Mouse (Mus musculus) heart, embryonic 12.5 days (tissue): Measurements from ENCODE around the gene Mllt1. TPM values are rescaled to one million over a fixed set of nuclear protein-coding genes. Genes with fewer than 3 reads are reported as not detected.
"Not testable (repeated sequence)": the region's sequence is repeated elsewhere in the genome, so short reads cannot be mapped to it uniquely, and the experiment has no call there.

Experiments used
- ATAC-seq: fragments of 200-750 bp; cut with Nextera tagmentation; 2 replicates; pipeline ENCODE4 v1.8.0; 2017; ENCODE audit warnings: moderate TSS enrichment, moderate library complexity; ENCODE audit not compliant: insufficient number of reproducible peaks, low FRiP score
- H3K27ac ChIP-seq: fragments of 300-500 bp; sonication (generic); 2 replicates; pipeline ENCODE4 v1.5.1; 2016; ENCODE audit warnings: mild to moderate bottlenecking, moderate library complexity; ENCODE audit not compliant: poor library complexity, severe bottlenecking
- H3K27me3 ChIP-seq: fragments of 300-500 bp; sonication (generic); replicated peaks from 2 replicates; pipeline ENCODE4 v1.6.1; 2016; ENCODE audit warnings: mild to moderate bottlenecking, moderate library complexity
- H3K36me3 ChIP-seq: fragments of 300-500 bp; sonication (generic); 2 replicates; pipeline ENCODE4 v1.6.1; 2016; ENCODE audit warnings: mild to moderate bottlenecking, moderate library complexity
- H3K4me1 ChIP-seq: fragments of 300-500 bp; sonication (generic); replicated peaks from 2 replicates; pipeline ENCODE4 v1.6.1; 2016; ENCODE audit warnings: mild to moderate bottlenecking
- H3K4me2 ChIP-seq: fragments of 300-500 bp; sonication (generic); 2 replicates; pipeline ENCODE4 v1.6.1; 2016; ENCODE audit warnings: mild to moderate bottlenecking, moderate library complexity
- H3K4me3 ChIP-seq: fragments of 300-500 bp; sonication (generic); 2 replicates; pipeline ENCODE4 v1.5.1; 2016; ENCODE audit warnings: mild to moderate bottlenecking
- H3K9ac ChIP-seq: fragments of 300-500 bp; sonication (generic); 2 replicates; pipeline ENCODE4 v1.6.1; 2016; ENCODE audit warnings: mild to moderate bottlenecking, moderate library complexity
- H3K9me3 ChIP-seq: fragments of 300-500 bp; sonication (generic); replicated peaks from 2 replicates; pipeline ENCODE4 v1.6.1; 2016; ENCODE audit warnings: mild to moderate bottlenecking, moderate library complexity
- whole genome bisulfite sequencing: fragments of 180-500 bp; shearing (Covaris S2); methylation state at CpG from one replicate; pipeline ENCODE4 v1.1.7; 2016; 5-methylcytosine and 5-hydroxymethylcytosine counted together
- polyA plus RNA-seq: library from polyadenylated mRNA; unstranded; fragments of >200 nt; fragmentation: Nextera tagmentation; extraction: Ambion mirVana; gene quantifications from 2 replicates; pipeline ENCODE4 v1.2.1, GENCODE M21; 2016

The Mllt1 gene
- polyA plus RNA-seq, 1 experiment from 2014 or later: 45.3 TPM

DNA sequence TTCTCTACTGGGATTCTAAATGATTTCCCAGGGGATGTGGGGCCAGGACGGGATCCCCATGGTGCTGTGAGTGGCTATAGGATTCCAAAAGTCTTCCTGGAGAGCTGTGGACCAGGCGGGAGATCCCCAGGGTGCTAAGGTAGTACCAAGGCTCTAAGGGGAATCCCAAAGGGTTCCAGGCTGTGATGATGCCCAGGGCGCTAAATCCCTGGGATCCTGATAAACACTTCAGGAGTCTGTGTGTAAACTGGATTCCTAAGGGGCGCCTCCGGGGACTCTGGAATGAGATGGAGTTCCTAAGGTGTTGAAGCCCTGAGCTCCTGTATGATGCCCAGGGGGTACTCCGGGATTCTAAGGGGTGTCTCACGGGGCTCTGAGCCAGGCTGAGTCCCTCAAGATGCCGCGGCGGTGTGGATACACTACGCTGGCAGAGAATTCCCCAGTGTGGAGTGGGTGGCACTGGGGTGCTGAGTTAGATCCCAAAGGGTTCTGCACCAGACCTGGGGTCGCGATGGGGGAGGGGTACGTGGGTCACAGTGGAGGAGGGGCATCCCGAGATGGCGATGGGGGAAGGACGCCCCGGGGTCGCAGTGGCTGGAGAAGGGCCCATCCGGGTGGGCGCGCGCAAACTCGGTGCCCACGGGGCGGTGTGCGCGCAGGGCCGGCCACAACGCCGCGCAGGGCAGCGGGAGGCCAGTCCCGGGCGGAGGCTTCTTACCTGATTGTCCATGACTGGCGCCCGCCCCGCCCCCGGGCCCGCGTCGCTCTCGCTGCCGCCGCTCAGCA, 477 bp downstream of the Mllt1 start:
- H3K4me3 ChIP-seq: peak overlapping the region; percentile 96
- peak overlapping the region; percentile 99 for H3K9ac ChIP-seq
- ATAC-seq: peak; percentile 73
- H3K27ac ChIP-seq: peak overlapping the region; percentile 65
- no peaks in the 10 kb centered on the region for H3K36me3 ChIP-seq
- peaks cover 5% of the 10 kb centered on the region; the same call in 1 of the 2 replicates for H3K27me3 ChIP-seq
- H3K4me1 ChIP-seq: peaks cover 35% of the 10 kb centered on the region
- H3K4me2 ChIP-seq: peak overlapping the region; percentile 92
- WGBS: 2% methylated on average over 39 of the region's 45 CpGs
- peaks cover 5% of the 10 kb centered on the region; the same call in 1 of the 2 replicates for H3K9me3 ChIP-seq

DNA sequence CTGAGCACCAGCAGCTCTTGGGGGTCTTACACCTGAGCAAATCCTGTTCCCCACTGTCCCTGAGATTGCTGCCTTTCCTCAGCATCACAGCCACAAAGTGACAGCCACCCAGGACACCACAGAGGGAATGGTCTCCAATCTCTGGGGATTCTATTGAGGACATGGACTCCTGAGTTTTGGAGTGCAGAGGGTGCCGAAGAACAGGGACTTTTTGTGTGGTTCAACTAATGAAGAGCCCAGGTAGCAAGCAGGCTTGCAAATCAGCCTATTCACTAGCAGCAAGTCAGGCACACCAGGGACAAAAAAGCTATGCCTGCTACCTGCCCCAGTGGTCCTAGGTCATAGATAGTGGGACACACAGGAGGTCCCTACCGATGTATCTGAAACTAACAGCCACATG, 1.8 kb downstream of the Mllt1 start:
- no peak overlapping the region for H3K4me3 ChIP-seq
- H3K27ac ChIP-seq: no peak overlapping the region
- H3K36me3 ChIP-seq: no peaks in the 10 kb centered on the region
- H3K9ac ChIP-seq: 0 out of 2 replicates have a peak overlapping the region, but pooled peaks have one; percentile 58
- 0 out of 2 replicates have a peak overlapping the region, but pooled peaks have one; percentile 92 for H3K4me2 ChIP-seq
- H3K4me1 ChIP-seq: peaks cover 49% of the 10 kb centered on the region
- H3K9me3 ChIP-seq: peaks cover 5% of the 10 kb centered on the region; the same call in 1 of the 2 replicates
- H3K27me3 ChIP-seq: peaks cover 5% of the 10 kb centered on the region; the same call in 1 of the 2 replicates
- 88% methylated on average over 2 of the region's 2 CpGs for WGBS
- ATAC-seq: no peak

GRCm38 (mm10) chr17:56930026-56930425, 5.2 kb downstream of the Mllt1 start:
- H3K4me3 ChIP-seq: no peak overlapping the region
- H3K27ac ChIP-seq: no peak overlapping the region
- 77% methylated on average over 8 of the region's 8 CpGs for WGBS
- H3K9me3 ChIP-seq: no peaks in the 10 kb centered on the region
- no peak overlapping the region for H3K4me2 ChIP-seq
- no peaks in the 10 kb centered on the region for H3K27me3 ChIP-seq
- H3K4me1 ChIP-seq: peaks cover 53% of the 10 kb centered on the region
- H3K9ac ChIP-seq: no peak overlapping the region
- ATAC-seq: no peak
- H3K36me3 ChIP-seq: peaks cover 14% of the 10 kb centered on the region

GRCm38 (mm10) chr17:56929530-56929929, 5.7 kb downstream of the Mllt1 start:
- no peak overlapping the region for H3K4me2 ChIP-seq
- WGBS: 58% methylated on average over 1 of the region's 1 CpGs
- no peak for ATAC-seq
- H3K27me3 ChIP-seq: no peaks in the 10 kb centered on the region
- no peak overlapping the region for H3K4me3 ChIP-seq
- peaks cover 50% of the 10 kb centered on the region for H3K4me1 ChIP-seq
- H3K36me3 ChIP-seq: peaks cover 19% of the 10 kb centered on the region
- H3K27ac ChIP-seq: peak overlapping the region; percentile 31; the same call in 1 of the 2 replicates
- no peak overlapping the region for H3K9ac ChIP-seq
- no peaks in the 10 kb centered on the region for H3K9me3 ChIP-seq

GRCm38 (mm10) chr17:56929101-56929500, 6.1 kb downstream of the Mllt1 start:
- Histone ChIP-seq H3K27ac (peak overlapping the region; percentile 25; the same call in 1 of the 2 replicates), H3K4me1 (peaks cover 46% of the 10 kb centered on the region), H3K27me3 (no peaks in the 10 kb centered on the region), H3K9ac (no peak overlapping the region), H3K36me3 (peaks cover 23% of the 10 kb centered on the region), H3K9me3 (no peaks in the 10 kb centered on the region), H3K4me2 (no peak overlapping the region), H3K4me3 (no peak overlapping the region)
- no peak for ATAC-seq

GRCm38 (mm10) chr17:56925998-56926397, 9.2 kb downstream of the Mllt1 start:
- no peak for ATAC-seq
- H3K36me3 ChIP-seq: peaks cover 45% of the 10 kb centered on the region
- H3K27me3 ChIP-seq: no peaks in the 10 kb centered on the region
- 91% methylated on average over 2 of the region's 2 CpGs for WGBS
- H3K9ac ChIP-seq: no peak overlapping the region
- H3K4me3 ChIP-seq: no peak overlapping the region
- H3K4me1 ChIP-seq: peaks cover 28% of the 10 kb centered on the region
- H3K4me2 ChIP-seq: no peak overlapping the region
- H3K9me3 ChIP-seq: no peaks in the 10 kb centered on the region
- no peak overlapping the region for H3K27ac ChIP-seq

DNA sequence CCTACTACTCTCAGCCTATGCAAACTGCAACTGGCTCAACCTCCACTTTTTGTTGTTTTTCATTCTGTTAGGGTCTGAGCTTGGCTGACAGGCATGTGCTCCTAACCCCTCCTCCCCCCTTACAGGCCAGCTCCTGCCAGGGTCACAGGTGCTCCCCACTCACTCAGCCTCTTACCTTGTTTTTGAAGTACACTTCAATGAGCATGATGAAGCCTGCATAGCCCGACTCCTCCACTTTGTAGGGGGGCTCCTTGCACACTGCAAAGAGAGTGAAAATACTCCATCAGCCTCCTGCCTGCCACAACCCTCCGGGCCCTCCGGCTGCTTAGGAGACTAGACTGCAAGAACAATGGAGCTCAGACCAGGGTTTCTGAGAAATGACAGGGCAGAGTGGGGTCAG, 15.5 kb downstream of the Mllt1 start:
- H3K4me1 ChIP-seq: peaks cover 18% of the 10 kb centered on the region
- H3K4me2 ChIP-seq: no peak overlapping the region
- H3K27me3 ChIP-seq: no peaks in the 10 kb centered on the region
- H3K9ac ChIP-seq: no peak overlapping the region
- H3K4me3 ChIP-seq: no peak overlapping the region
- H3K27ac ChIP-seq: no peak overlapping the region
- 85% methylated on average over 3 of the region's 3 CpGs for WGBS
- no peaks in the 10 kb centered on the region for H3K9me3 ChIP-seq
- H3K36me3 ChIP-seq: peaks cover 77% of the 10 kb centered on the region
- no peak for ATAC-seq

GRCm38 (mm10) chr17:56917166-56917565, 18.0 kb downstream of the Mllt1 start:
- peaks cover 78% of the 10 kb centered on the region for H3K36me3 ChIP-seq

DNA sequence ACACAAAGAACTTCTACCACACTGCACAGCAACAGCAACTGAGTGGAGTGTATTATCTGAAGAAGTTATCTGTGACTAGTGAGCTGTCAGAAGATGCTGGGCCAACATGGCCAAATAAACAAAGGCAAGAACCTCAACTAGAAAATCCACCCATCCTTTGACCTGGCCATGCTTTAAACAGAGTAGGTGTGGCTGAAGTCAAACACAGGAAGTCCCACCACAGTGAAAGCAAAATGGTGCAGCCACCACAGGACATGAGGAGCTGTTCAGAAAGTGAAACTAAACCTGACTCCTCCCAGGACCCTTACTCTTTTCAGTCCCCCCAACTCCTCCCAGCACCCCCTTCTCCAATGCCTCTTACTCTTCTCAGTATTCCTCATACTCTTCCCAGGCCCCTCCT, 21.8 kb downstream of the Mllt1 start:
- peaks cover 81% of the 10 kb centered on the region for H3K36me3 ChIP-seq

More at GRCm38 (mm10) chr17:56917166-56917565, 18.0 kb downstream of the Mllt1 start:
- no peak overlapping the region for H3K9ac ChIP-seq
- no peak overlapping the region for H3K4me3 ChIP-seq
- 85% methylated on average over 2 of the region's 2 CpGs for whole genome bisulfite sequencing
- ATAC-seq: no peak
- peaks cover 20% of the 10 kb centered on the region for H3K4me1 ChIP-seq
- H3K27ac ChIP-seq: no peak overlapping the region
- H3K27me3 ChIP-seq: no peaks in the 10 kb centered on the region
- no peak overlapping the region for H3K4me2 ChIP-seq
- no peaks in the 10 kb centered on the region for H3K9me3 ChIP-seq

DNA sequence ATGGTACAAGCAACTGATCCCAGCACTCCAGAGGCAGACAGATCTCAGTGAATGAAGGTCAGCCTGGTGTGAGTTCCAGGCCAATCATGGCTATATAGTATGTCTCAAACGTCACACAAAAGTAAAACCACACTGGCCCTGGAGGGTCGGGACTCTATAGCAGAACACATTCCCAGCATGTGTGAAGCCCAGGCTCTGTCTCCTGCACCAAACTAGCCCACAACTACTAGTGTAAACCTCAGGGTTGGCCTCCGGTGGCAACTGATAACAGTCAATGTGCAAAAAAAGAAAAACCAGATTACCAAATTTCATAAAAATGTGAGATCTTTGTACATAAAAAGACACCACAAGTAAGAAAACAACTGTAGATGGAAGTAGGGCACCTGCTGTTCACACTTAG, 22.2 kb downstream of the Mllt1 start:
- ATAC-seq: no peak
- Histone ChIP-seq H3K4me1 (peaks cover 30% of the 10 kb centered on the region), H3K4me3 (no peak overlapping the region), H3K4me2 (no peak overlapping the region), H3K27ac (no peak overlapping the region), H3K27me3 (no peaks in the 10 kb centered on the region), H3K9ac (no peak overlapping the region), H3K9me3 (no peaks in the 10 kb centered on the region), H3K36me3 (peaks cover 80% of the 10 kb centered on the region)
- 83% methylated on average over 3 of the region's 3 CpGs for WGBS

More for the DNA sequence above, 21.8 kb downstream of the Mllt1 start:
- H3K4me1 ChIP-seq: peaks cover 26% of the 10 kb centered on the region
- no peak for ATAC-seq
- H3K9ac ChIP-seq: no peak overlapping the region
- H3K9me3 ChIP-seq: no peaks in the 10 kb centered on the region
- H3K27me3 ChIP-seq: no peaks in the 10 kb centered on the region
- H3K27ac ChIP-seq: no peak overlapping the region
- H3K4me2 ChIP-seq: no peak overlapping the region
- no peak overlapping the region for H3K4me3 ChIP-seq

GRCm38 (mm10) chr17:56909764-56910163, 25.5 kb downstream of the Mllt1 start:
- not testable (repeated sequence) for H3K4me3 ChIP-seq, H3K9ac ChIP-seq, H3K4me2 ChIP-seq, ATAC-seq, H3K27me3 ChIP-seq, H3K9me3 ChIP-seq, H3K27ac ChIP-seq
- WGBS: 92% methylated on average over 2 of the region's 2 CpGs
- H3K4me1 ChIP-seq: peaks cover 29% of the 10 kb centered on the region
- peaks cover 75% of the 10 kb centered on the region for H3K36me3 ChIP-seq
